Mouse (Mus musculus): Measurements from ENCODE around the gene Zfp518b.

Zfp518b gene

GRCm38 (mm10) chr5:38684164-38684911, at the start of gene Zfp518b:
Zfp518b (minus strand) TSS chr5:38684826.
- DNase-seq (ENCODE audit: low spot score), result peak; percentile 51

- no peak for DNase-seq (ENCODE audit: low spot score)
Observed at GRCm38 (mm10) chr5:38708940-38709581, 24.4 kb upstream of the Zfp518b start.

- DNase-seq (ENCODE audit: low spot score), result no peak
Observed at GRCm38 (mm10) chr5:38707364-38708075, 22.9 kb upstream of the Zfp518b start.

- DNase-seq (ENCODE audit: low spot score), result no peak
Observed at GRCm38 (mm10) chr5:38702941-38703340, 18.3 kb upstream of the Zfp518b start.

- no peak for DNase-seq (ENCODE audit: low spot score)
Observed at GRCm38 (mm10) chr5:38702091-38702490, 17.5 kb upstream of the Zfp518b start.

GRCm38 (mm10) chr5:38698466-38698865, 13.8 kb upstream of the Zfp518b start:
- DNase-seq (ENCODE audit: low spot score), result no peak

- no peak for DNase-seq (ENCODE audit: low spot score)
Observed at GRCm38 (mm10) chr5:38698046-38698445, 13.4 kb upstream of the Zfp518b start.

GRCm38 (mm10) chr5:38696616-38697375, 12.2 kb upstream of the Zfp518b start:
- DNase-seq (ENCODE audit: low spot score), result no peak

GRCm38 (mm10) chr5:38692859-38693258, 8.2 kb upstream of the Zfp518b start:
- DNase-seq (ENCODE audit: low spot score), result no peak

- DNase-seq (ENCODE audit: low spot score), result no peak
Observed at GRCm38 (mm10) chr5:38689186-38689585, 4.6 kb upstream of the Zfp518b start.

GRCm38 (mm10) chr5:38687694-38688093, 3.1 kb upstream of the Zfp518b start:
- no peak for DNase-seq (ENCODE audit: low spot score)

GRCm38 (mm10) chr5:38658836-38659235, 25.8 kb downstream of the Zfp518b start:
- no peak for DNase-seq (ENCODE audit: low spot score)

GRCm38 (mm10) chr5:38656204-38656603, 28.4 kb downstream of the Zfp518b start:
- DNase-seq (ENCODE audit: low spot score), result no peak

- no peak for DNase-seq (ENCODE audit: low spot score)
Observed at GRCm38 (mm10) chr5:38655421-38655928, 29.2 kb downstream of the Zfp518b start.

- no peak for DNase-seq (ENCODE audit: low spot score)
Observed at GRCm38 (mm10) chr5:38654571-38654970, 30.1 kb downstream of the Zfp518b start.

- no peak for DNase-seq (ENCODE audit: low spot score)
Observed at GRCm38 (mm10) chr5:38653101-38653500, 31.5 kb downstream of the Zfp518b start.

GRCm38 (mm10) chr5:38651455-38651854, 33.2 kb downstream of the Zfp518b start:
- no peak for DNase-seq (ENCODE audit: low spot score)

- no peak for DNase-seq (ENCODE audit: low spot score)
Observed at GRCm38 (mm10) chr5:38641526-38641925, 43.1 kb downstream of the Zfp518b start.

- no peak for DNase-seq (ENCODE audit: low spot score)
Observed at GRCm38 (mm10) chr5:38636301-38636749, 48.3 kb downstream of the Zfp518b start.

- no peak for DNase-seq (ENCODE audit: low spot score)
Observed at GRCm38 (mm10) chr5:38635696-38636095, 48.9 kb downstream of the Zfp518b start.

GRCm38 (mm10) chr5:38634321-38635164, 50.1 kb downstream of the Zfp518b start:
- no peak for DNase-seq (ENCODE audit: low spot score)

All from left cerebral cortex, adult 11 months (tissue).